Mouse (Mus musculus) bone marrow, adult 2 months (tissue): ENCODE results near the gene Ptprt. TPM values are rescaled to one million over a fixed set of nuclear protein-coding genes. Genes with fewer than 3 reads are reported as not detected.

ENCODE experiments used
- H3K27ac ChIP-seq: fragments of 200-500 bp; 2 replicates; pipeline ENCODE4 v1.5.1; 2012; ENCODE audit warnings: low read depth, mild to moderate bottlenecking, control low read depth, inconsistent platforms, low read length; ENCODE audit not compliant: control insufficient read depth, poor library complexity, insufficient read depth
- H3K4me1 ChIP-seq: fragments of 200-500 bp; 2 replicates; pipeline ENCODE4 v1.6.1; 2011; ENCODE audit warnings: low read length; ENCODE audit not compliant: control insufficient read depth, insufficient read depth
- H3K4me3 ChIP-seq: fragments of 200-500 bp; replicated peaks from 2 replicates; pipeline ENCODE3; 2011; ENCODE audit warnings: mild to moderate bottlenecking, low read depth, low read length, control low read depth; ENCODE audit not compliant: control insufficient read depth
- CTCF ChIP-seq: fragments of 200-500 bp; IDR thresholded peaks from 2 replicates; pipeline ENCODE4 v1.5.1; 2011; ENCODE audit warnings: low read length, control low read depth; ENCODE audit not compliant: control insufficient read depth, insufficient read depth
- POLR2A ChIP-seq: fragments of 200-500 bp; IDR thresholded peaks from 2 replicates; pipeline ENCODE4 v1.6.1; 2011; ENCODE audit warnings: low read depth, mild to moderate bottlenecking, control low read depth, low read length, borderline replicate concordance; ENCODE audit not compliant: control insufficient read depth
- WGBS: fragments of 180-500 bp; shearing (Covaris S2); methylation state at CpG from one replicate; pipeline ENCODE4 v1.1.7; 2018; 5-methylcytosine and 5-hydroxymethylcytosine counted together
- polyA plus RNA-seq: library from polyadenylated mRNA; stranded (reverse); fragments of >200 nt; gene quantifications from 2 replicates; pipeline ENCODE4 v1.2.4, GENCODE M21; 2011; ENCODE audit warnings: low replicate concordance; ENCODE audit not compliant: missing spikeins, insufficient read depth, insufficient read length

Gene Ptprt
- polyA plus RNA-seq, 1 experiment, result not detected

DNA sequence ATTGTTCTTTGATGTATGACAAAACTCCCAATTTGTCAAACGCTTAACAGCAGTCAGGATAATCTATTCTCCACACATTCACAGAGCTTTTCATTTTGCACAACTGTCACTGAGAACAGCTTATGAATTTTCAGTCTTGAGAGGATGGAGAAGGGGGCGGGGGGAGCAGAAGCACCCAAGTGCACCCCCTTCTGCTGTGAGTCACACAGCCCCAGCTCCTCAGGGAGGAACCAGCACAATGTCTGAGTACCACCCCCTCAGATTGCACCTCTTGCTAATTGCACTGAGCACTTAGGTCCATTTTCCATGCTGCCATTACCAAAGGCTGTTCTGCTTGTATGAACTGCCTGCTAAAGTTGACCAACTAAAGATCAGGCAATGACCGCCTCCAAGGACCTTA, 578.6 kb downstream of the Ptprt start:
- Histone ChIP-seq H3K4me1 (no peaks in the 10 kb centered on the region), H3K27ac (no peak overlapping the region), H3K4me3 (no peak overlapping the region)
- WGBS, result 84% methylated on average over 3 of the region's 3 CpGs
- no peak for TF ChIP-seq CTCF
- TF ChIP-seq POLR2A, result no peak

DNA sequence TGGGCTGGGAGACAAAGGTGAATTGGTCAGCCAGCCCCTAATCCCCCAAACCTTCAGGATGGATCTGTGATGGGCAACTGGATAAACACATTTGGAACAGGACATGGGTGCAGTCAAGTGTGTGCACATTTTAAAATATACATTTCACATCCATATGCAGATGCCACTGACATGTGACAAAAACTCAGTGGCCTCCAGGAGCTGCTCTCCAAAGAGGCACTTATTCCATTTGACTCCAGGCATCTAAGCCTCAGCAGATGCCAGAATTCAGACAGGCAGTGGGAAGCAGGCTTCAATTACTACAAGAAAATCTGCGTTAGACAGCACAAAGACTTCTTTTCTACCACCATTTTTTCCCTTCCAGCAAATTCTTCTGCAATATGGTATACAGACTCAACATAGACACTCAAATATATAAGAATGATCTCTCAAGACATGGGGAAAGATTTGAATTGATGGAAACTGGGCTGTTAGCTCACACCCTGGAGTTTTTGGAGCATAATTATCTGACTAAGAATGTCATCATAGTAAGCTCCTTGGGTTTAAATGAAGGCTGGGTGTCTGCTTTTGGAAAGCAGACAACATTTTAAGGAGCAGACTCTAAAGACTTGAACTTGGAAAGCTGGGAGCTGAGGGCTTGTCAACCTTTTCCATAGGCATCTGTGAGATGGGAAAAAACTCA, 580.1 kb downstream of the Ptprt start:
- H3K4me1 ChIP-seq, result no peaks in the 10 kb centered on the region
- TF ChIP-seq POLR2A (no peak), CTCF (no peak)
- H3K4me3 ChIP-seq, result no peak overlapping the region
- WGBS, result 58% methylated on average over 1 of the region's 1 CpGs
- H3K27ac ChIP-seq, result no peak overlapping the region

DNA sequence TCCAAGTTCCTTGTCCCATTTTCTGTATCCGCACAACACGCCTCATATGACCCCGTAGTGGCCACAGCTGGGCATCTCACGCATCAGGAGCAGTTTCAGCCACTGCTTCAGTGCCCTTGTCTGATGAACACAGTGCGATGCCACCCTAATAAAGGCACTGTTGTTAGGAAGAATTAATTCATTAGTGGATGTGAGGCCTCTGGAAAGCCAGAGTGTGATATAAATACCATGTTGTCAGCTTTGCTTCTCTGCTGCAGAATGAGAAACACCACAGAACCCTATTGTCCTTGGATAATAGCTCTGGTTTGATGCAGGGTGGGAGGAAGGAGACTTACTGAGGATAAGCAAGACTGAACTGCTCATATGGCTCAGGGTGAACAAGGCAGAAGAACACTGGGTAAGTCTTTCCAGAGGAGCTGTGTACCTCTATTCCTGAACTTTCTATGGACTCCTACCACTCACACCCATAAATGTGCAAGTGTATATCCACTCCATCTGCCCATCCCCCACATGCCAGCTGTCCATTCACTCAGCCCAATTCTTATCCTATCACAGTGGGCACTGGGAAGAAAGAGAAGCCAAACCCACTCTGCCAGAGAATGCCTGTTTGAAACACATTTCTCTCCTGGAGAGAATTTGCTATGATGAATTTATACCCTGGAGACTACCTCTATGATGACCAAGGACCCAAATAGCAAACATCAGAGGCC, 582.2 kb downstream of the Ptprt start:
- Histone ChIP-seq H3K4me3 (no peak overlapping the region), H3K27ac (no peak overlapping the region), H3K4me1 (no peaks in the 10 kb centered on the region)
- 85% methylated on average over 5 of the region's 5 CpGs for WGBS
- TF ChIP-seq POLR2A (no peak), CTCF (no peak)

DNA sequence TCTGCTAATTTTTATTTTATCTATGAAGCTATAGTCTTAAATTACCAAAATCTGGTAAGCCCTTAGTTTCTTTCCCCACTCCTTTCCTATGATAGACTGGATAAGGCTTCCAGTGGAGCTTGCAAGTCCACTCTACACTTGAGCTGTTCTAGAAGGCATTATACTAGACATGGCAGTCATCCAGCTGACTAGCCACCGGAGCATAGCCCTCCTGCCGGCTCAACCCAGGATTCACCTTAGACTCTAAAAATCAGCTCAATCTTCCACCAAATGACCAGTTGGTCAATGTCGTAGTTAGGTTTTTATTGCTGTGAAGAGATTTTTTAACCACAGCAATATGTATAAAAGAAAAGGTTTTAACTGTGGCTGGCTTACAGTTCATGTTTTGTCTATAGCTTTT, 608.1 kb downstream of the Ptprt start:
- 80% methylated on average over 3 of the region's 3 CpGs for WGBS
- H3K4me3 ChIP-seq, result no peak overlapping the region
- no peak overlapping the region for H3K27ac ChIP-seq
- TF ChIP-seq POLR2A, result no peak
- TF ChIP-seq CTCF, result no peak
- no peaks in the 10 kb centered on the region for H3K4me1 ChIP-seq

DNA sequence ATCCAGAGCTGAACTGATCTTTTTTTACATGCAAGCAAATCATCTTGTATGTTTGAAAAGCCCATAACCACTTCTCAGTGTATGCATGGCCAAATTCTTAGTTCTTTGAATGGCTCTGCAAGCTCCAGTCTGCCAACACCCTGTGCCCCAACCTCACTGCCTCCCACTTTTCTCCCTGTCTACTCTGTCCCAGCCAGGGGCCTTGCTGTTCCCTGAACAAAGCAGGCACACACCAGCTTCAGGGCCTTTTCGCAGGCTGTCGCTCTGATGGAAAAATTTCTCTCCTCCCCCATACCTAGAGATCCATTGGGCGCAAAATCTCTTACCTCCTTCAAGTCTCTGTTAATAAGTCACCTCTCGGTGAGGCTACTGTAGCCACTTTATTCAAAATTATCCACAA, 610.7 kb downstream of the Ptprt start:
- no peak overlapping the region for H3K27ac ChIP-seq
- 81% methylated on average over 4 of the region's 4 CpGs for WGBS
- no peak for TF ChIP-seq CTCF
- TF ChIP-seq POLR2A, result no peak
- H3K4me1 ChIP-seq, result no peaks in the 10 kb centered on the region
- H3K4me3 ChIP-seq, result no peak overlapping the region

DNA sequence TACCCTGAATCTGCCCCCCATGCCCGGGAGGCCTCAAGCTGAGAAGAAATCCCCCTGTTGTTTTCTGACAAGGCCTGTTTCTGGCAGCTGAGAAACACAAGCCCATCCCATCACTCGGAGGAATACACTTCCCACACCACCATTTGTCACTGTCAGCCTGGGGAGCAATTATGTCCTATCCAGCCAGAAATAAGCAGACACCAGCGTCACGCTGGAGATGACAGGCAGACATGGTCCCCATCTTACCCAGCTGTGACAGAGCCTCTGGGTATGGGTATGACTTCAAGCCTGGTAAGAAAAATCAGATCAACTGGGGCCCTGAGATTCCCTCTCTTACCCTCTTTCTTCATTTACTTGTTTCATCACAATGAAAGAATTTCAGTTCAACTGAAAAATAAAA, 625.3 kb downstream of the Ptprt start:
- 67% methylated on average over 4 of the region's 4 CpGs for WGBS
- H3K4me3 ChIP-seq, result no peak overlapping the region
- H3K27ac ChIP-seq, result no peak overlapping the region
- H3K4me1 ChIP-seq, result no peaks in the 10 kb centered on the region
- TF ChIP-seq CTCF, result no peak
- TF ChIP-seq POLR2A, result no peak

DNA sequence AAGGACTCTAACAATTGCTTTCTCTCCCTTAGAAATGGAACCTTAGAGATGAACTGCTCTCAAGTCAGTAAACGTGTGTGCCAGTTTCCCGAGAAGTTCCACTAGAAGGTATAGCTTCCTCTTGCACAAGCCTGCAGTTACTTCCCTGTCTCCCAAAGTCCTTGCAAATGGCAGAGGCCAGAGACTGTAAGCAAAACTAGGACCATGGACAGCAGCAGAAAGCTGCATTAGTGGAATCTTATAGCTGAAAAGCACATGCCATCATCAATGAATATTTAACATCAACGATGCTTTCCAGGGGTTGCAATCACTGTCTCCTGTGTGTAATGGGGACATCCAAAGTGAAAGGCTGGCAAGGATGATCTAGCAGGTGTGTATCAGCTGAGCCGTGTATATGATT, 629.3 kb downstream of the Ptprt start:
- WGBS, result 60% methylated on average over 4 of the region's 4 CpGs
- TF ChIP-seq CTCF (no peak), POLR2A (no peak)
- Histone ChIP-seq H3K4me3 (no peak overlapping the region), H3K4me1 (no peaks in the 10 kb centered on the region), H3K27ac (no peak overlapping the region)

DNA sequence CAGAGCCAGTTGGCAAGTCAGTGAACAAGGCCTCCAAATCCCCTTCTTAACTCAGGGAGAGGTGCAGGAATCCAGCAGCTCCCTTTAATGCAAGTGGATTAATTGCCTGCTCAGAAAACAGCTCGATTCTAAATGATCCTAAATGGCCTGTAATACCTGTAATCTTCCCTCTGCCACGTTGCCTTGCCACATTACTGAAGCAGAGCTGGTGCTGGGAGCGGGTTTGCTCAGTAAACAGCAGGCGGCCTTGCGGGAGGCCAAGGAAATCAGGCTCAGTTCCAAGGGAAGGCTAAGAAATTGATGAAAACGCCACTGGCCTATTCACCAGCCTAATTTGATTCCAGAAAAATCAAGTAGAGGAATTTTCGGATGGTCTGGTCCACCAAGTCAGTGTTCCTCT, 659.9 kb downstream of the Ptprt start:
- H3K4me3 ChIP-seq, result no peak overlapping the region
- 57% methylated on average over 7 of the region's 7 CpGs for WGBS
- no peak for TF ChIP-seq POLR2A
- TF ChIP-seq CTCF, result no peak

More for the DNA sequence above, 659.9 kb downstream of the Ptprt start:
- no peak overlapping the region for H3K27ac ChIP-seq
- no peaks in the 10 kb centered on the region for H3K4me1 ChIP-seq
